Mouse (Mus musculus): ENCODE data around the gene Ppargc1a. TPM values are rescaled to one million over a fixed set of nuclear protein-coding genes. Genes with fewer than 3 reads are reported as not detected.

Gene Ppargc1a
- polyA plus RNA-seq, 1 experiment from 2014 or later: 8.1 TPM

DNA sequence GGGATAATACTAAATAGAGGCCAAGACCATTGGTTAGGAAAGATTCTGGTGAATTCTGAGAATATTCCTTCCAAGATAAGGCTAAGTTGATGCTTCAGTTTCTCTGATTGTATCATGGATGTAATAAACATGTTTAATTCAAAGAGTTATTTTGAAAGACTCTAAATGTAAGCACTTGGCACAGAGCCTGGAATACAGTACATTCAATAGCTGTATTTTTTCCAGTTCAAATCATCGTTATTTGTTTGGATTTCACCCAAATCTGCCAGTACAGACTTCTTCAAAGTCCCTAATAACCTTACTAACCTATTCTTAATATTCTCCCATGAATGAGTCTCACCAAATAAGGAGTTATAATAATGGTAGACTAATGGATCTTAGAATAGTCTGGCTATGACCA, 157.5 kb downstream of the Ppargc1a start:
- H3K9me3 ChIP-seq (ENCODE audit: control insufficient read depth): no peaks in the 10 kb centered on the region
- H3K36me3 ChIP-seq (ENCODE audit: control insufficient read depth, insufficient read depth): no peaks in the 10 kb centered on the region
- no peaks in the 10 kb centered on the region for H3K4me1 ChIP-seq (replicated peaks; ENCODE audit: control insufficient read depth, insufficient read depth, low read length)
- no peak overlapping the region for H3K27ac ChIP-seq (ENCODE audit: low read depth, low read length)
- H3K9ac ChIP-seq (ENCODE audit: low read depth, low read length): no peak overlapping the region
- no peak for ATAC-seq
- 56% methylated on average over 1 of the region's 1 CpGs for WGBS
- H3K4me3 ChIP-seq (ENCODE audit: low read depth, low read length): no peak overlapping the region
- TF ChIP-seq CTCF (IDR thresholded peaks at IDR 0.05; ENCODE audit: low read depth): no peak
- H3K4me2 ChIP-seq (replicated peaks; ENCODE audit: low read depth): no peak overlapping the region
- no peaks in the 10 kb centered on the region for H3K27me3 ChIP-seq (replicated peaks; ENCODE audit: control insufficient read depth, insufficient read depth, low read length)

DNA sequence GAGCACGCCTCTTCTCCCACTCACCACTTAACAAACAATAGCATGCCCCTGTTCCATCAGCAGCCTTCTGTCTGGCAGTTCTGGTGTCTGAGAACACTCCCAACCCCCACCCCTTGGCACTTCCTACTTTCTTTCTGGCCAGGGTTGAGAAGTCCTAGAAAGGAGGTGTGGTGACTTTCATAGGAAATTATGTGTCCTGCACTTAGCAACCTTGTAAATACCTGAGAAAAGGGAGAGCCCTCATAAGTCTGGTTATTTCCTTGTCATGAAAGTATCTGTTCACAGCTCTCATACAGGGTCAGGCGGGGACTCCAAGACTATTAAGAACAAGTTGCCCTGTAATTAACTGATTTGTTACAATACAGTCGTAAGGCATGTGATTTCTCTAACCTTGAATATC, 161.1 kb downstream of the Ppargc1a start:
- Histone ChIP-seq H3K9ac (ENCODE audit: low read depth, low read length) (no peak overlapping the region), H3K4me1 (replicated peaks; ENCODE audit: control insufficient read depth, insufficient read depth, low read length) (no peaks in the 10 kb centered on the region), H3K4me2 (replicated peaks; ENCODE audit: low read depth) (no peak overlapping the region), H3K27ac (ENCODE audit: low read depth, low read length) (no peak overlapping the region), H3K4me3 (ENCODE audit: low read depth, low read length) (no peak overlapping the region), H3K27me3 (replicated peaks; ENCODE audit: control insufficient read depth, insufficient read depth, low read length) (no peaks in the 10 kb centered on the region), H3K36me3 (ENCODE audit: control insufficient read depth, insufficient read depth) (no peaks in the 10 kb centered on the region), H3K9me3 (ENCODE audit: control insufficient read depth) (no peaks in the 10 kb centered on the region)
- 39% methylated on average over 3 of the region's 3 CpGs for WGBS
- no peak for TF ChIP-seq CTCF (IDR thresholded peaks at IDR 0.05; ENCODE audit: low read depth)
- ATAC-seq: peak; percentile 95

Data from intestine, postnatal 0 days (tissue).